Mouse (Mus musculus) adrenal gland, adult 18-20 months (tissue): ENCODE measurements around the gene Pi4ka. TPM values are rescaled to one million over a fixed set of nuclear protein-coding genes. Genes with fewer than 3 reads are reported as not detected.

Experiments
- DNase-seq, 2 experiments: peaks; one replicate each; pipeline ENCODE4 v3.0.0; 2021 to 2022; ENCODE audit warnings: low spot score in 2 of 2
- total RNA-seq, 2 experiments: library from RNA; stranded (reverse); gene quantifications; 1 replicate in 1 of 2; 2 replicates in 1 of 2; pipeline ENCODE4 v1.2.3; 2021

The Pi4ka gene
- total RNA-seq, 2 experiments from 2014 or later = 95.5 to 105 TPM

GRCm38 (mm10) chr16:17276164-17277151, 129.7 kb downstream of the Pi4ka start:
- peak; percentile 91 to 93 for DNase-seq

- DNase-seq = no peak
Measured at GRCm38 (mm10) chr16:17275721-17276120, 130.4 kb downstream of the Pi4ka start, which contains the start of gene Tmem191c. Gene Tmem191c, plus strand, starts transcription at chr16:17276077.

- DNase-seq = no peak
Measured at GRCm38 (mm10) chr16:17271856-17272255, 134.3 kb downstream of the Pi4ka start.

GRCm38 (mm10) chr16:17271124-17271523, 135.0 kb downstream of the Pi4ka start:
- DNase-seq = peak; percentile 25 to 56

- no peak for DNase-seq
Measured at GRCm38 (mm10) chr16:17269872-17270271, 136.2 kb downstream of the Pi4ka start.

- no peak for DNase-seq
Measured at GRCm38 (mm10) chr16:17267937-17268336, 138.2 kb downstream of the Pi4ka start.

GRCm38 (mm10) chr16:17266113-17266512, 140.0 kb downstream of the Pi4ka start:
- no peak for DNase-seq

- no peak for DNase-seq
Measured at GRCm38 (mm10) chr16:17261341-17261740, 144.8 kb downstream of the Pi4ka start.

GRCm38 (mm10) chr16:17258917-17259316, 147.2 kb downstream of the Pi4ka start:
- DNase-seq = no peak

- no peak for DNase-seq
Measured at GRCm38 (mm10) chr16:17257359-17257821, 148.7 kb downstream of the Pi4ka start.

- no peak for DNase-seq
Measured at GRCm38 (mm10) chr16:17255270-17255669, 150.8 kb downstream of the Pi4ka start.

GRCm38 (mm10) chr16:17254005-17254597, 152.0 kb downstream of the Pi4ka start:
- DNase-seq = no peak

- no peak for DNase-seq
Measured at GRCm38 (mm10) chr16:17252841-17253240, 153.3 kb downstream of the Pi4ka start.

- DNase-seq = no peak
Measured at GRCm38 (mm10) chr16:17252086-17252726, 153.9 kb downstream of the Pi4ka start.

GRCm38 (mm10) chr16:17251539-17251938, 154.6 kb downstream of the Pi4ka start:
- peak; percentile 79 to 80 for DNase-seq

GRCm38 (mm10) chr16:17249135-17249534, 157.0 kb downstream of the Pi4ka start:
- peak in 1 of 2 experiments; percentile 49 for DNase-seq

GRCm38 (mm10) chr16:17247727-17248126, 158.4 kb downstream of the Pi4ka start:
- no peak for DNase-seq

- no peak for DNase-seq
Measured at GRCm38 (mm10) chr16:17244996-17245395, 161.1 kb downstream of the Pi4ka start.

GRCm38 (mm10) chr16:17243731-17244130, 162.4 kb downstream of the Pi4ka start:
- no peak for DNase-seq

GRCm38 (mm10) chr16:17239409-17239808, 166.7 kb downstream of the Pi4ka start:
- DNase-seq = no peak

- DNase-seq = no peak
Measured at GRCm38 (mm10) chr16:17237634-17238033, 168.5 kb downstream of the Pi4ka start.
